ENCODE assay signal across 8 mouse cellular contexts in the genomic region with DNA sequence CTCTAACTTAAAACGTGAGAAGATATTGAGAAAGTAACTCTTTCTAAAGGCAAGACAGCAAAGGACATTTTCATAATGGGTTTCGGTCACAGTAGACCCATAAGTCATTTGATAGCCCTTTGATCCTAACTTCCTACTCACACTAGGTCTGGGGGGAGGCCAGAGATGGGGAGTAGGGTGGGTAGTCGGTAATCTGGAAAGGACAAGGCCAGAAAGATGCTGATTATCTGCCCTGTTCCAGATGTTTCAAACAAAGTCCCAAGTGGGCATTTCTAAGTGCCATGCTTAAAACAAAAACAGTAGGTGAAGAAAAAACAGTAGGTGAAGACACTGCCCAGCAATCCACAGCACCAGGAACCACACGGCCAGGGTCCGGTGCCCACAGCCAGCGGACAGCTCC. TPM values are rescaled to one million over a fixed set of nuclear protein-coding genes. Genes with fewer than 3 reads are reported as not detected.
DNase-seq lines count a peak whose midpoint lies in the region; ATAC-seq and TF ChIP-seq lines count a peak whose summit lies in the region.

No protein-coding gene starts in this region.

- H3K9ac ChIP-seq in kidney, embryonic 14.5 days (ENCODE audit: low read depth, low read length), result peak overlapping the region; percentile 61
- peak overlapping the region; percentile 90 for H3K9ac ChIP-seq in midbrain, embryonic 16.5 days (ENCODE audit: low read depth, low read length)

- DNase-seq in kidney, postnatal 10 days, result no peak
- DNase-seq in hindlimb bud, embryonic 11.5 days (ENCODE audit: extremely low spot score, low read depth, low spot score), result peak; percentile 30
- DNase-seq in gastrocnemius, postnatal 10 days, result no peak
- DNase-seq in cerebellum, adult 11 months, result no peak
- no peak for DNase-seq in Muller cell, postnatal 12 days (ENCODE audit: inconsistent ontology term)

- ATAC-seq in kidney, embryonic 14.5 days (ENCODE audit: low FRiP score, low TSS enrichment), result no peak; the same call in 1 of the 2 replicates
- ATAC-seq in midbrain, embryonic 16.5 days, result peak; percentile 40

- 1% methylated on average over 6 of the region's 6 CpGs for WGBS in kidney, embryonic 14.5 days
- 3% methylated on average over 6 of the region's 6 CpGs for WGBS in midbrain, embryonic 16.5 days

- no peaks in the 10 kb centered on the region for H3K4me1 ChIP-seq in kidney, embryonic 14.5 days (ENCODE audit: control insufficient read depth, insufficient read depth, low read length)
- peaks cover 2% of the 10 kb centered on the region; the same call in 1 of the 2 replicates for H3K4me1 ChIP-seq in cortical plate, adult 2 months (ENCODE audit: control insufficient read depth, insufficient read depth, low read length)
- H3K4me1 ChIP-seq in midbrain, embryonic 16.5 days (ENCODE audit: control insufficient read depth, insufficient read depth, low read length), result peaks cover 15% of the 10 kb centered on the region

- peak overlapping the region; percentile 74 for H3K4me2 ChIP-seq in kidney, embryonic 14.5 days (replicated peaks; ENCODE audit: low read depth, low read length)
- peak overlapping the region; percentile 63 for H3K4me2 ChIP-seq in midbrain, embryonic 16.5 days (ENCODE audit: low read length)

- TF ChIP-seq POLR2A in cortical plate, adult 2 months (IDR thresholded peaks at IDR 0.05; ENCODE audit: extremely low read depth, insufficient read depth, low read length), result no peak

- TF ChIP-seq CTCF in cortical plate, adult 2 months (IDR thresholded peaks at IDR 0.05; ENCODE audit: extremely low read depth, insufficient read depth, low read length), result no peak

- peak overlapping the region; percentile 60; the same call in 1 of the 2 replicates for H3K27ac ChIP-seq in kidney, embryonic 14.5 days (ENCODE audit: low read depth, low read length)
- peak overlapping the region; percentile 77 for H3K27ac ChIP-seq in cortical plate, adult 2 months (ENCODE audit: insufficient read depth, low read length)
- peak overlapping the region; percentile 93 for H3K27ac ChIP-seq in midbrain, embryonic 16.5 days (ENCODE audit: low read length)

- no peaks in the 10 kb centered on the region for H3K27me3 ChIP-seq in kidney, embryonic 14.5 days (ENCODE audit: control insufficient read depth, insufficient read depth, low read length)
- H3K27me3 ChIP-seq in midbrain, embryonic 16.5 days (ENCODE audit: control insufficient read depth, insufficient read depth, low read depth, low read length), result no peaks in the 10 kb centered on the region

- H3K9me3 ChIP-seq in kidney, embryonic 14.5 days (ENCODE audit: control insufficient read depth, low read length), result no peaks in the 10 kb centered on the region
- H3K9me3 ChIP-seq in midbrain, embryonic 16.5 days (replicated peaks; ENCODE audit: control insufficient read depth, low read length, poor library complexity, severe bottlenecking), result no peaks in the 10 kb centered on the region

- H3K36me3 ChIP-seq in kidney, embryonic 14.5 days (ENCODE audit: control insufficient read depth, insufficient read depth, low read length), result no peaks in the 10 kb centered on the region
- no peaks in the 10 kb centered on the region for H3K36me3 ChIP-seq in midbrain, embryonic 16.5 days (ENCODE audit: control insufficient read depth, insufficient read depth, low read length)

- H3K4me3 ChIP-seq in kidney, embryonic 14.5 days (ENCODE audit: low read length), result peak overlapping the region; percentile 60
- peak overlapping the region; percentile 66 for H3K4me3 ChIP-seq in cortical plate, adult 2 months (ENCODE audit: insufficient read depth, low read length)
- peak overlapping the region; percentile 58 for H3K4me3 ChIP-seq in midbrain, embryonic 16.5 days (ENCODE audit: low read depth, low read length)

RNA-seq across cellular contexts. Expression of a gene that starts 1.2 kb away (rescaled TPM):
- 52.1 and 59.0 TPM in 2 replicates for polyA plus RNA-seq in kidney, embryonic 14.5 days (2014; fragmentation: Nextera tagmentation; extraction: Ambion mirVana)
- polyA plus RNA-seq in cortical plate, adult 2 months (2012; rRNA removed), result 28.2 and 31.3 TPM in 2 replicates
- polyA plus RNA-seq in midbrain, embryonic 16.5 days (2015; fragmentation: Nextera tagmentation; extraction: Ambion mirVana), result 74.7 and 81.8 TPM in 2 replicates
- 100 to 1,000 TPM; 327 to 343 TPM for total RNA-seq in gastrocnemius, postnatal 10 days (2021)

RNA-seq across cellular contexts. Expression of a gene that starts 19.2 kb away (rescaled TPM):
- 61.4 and 64.7 TPM in 2 replicates for polyA plus RNA-seq in kidney, embryonic 14.5 days (2014; fragmentation: Nextera tagmentation; extraction: Ambion mirVana)
- polyA plus RNA-seq in cortical plate, adult 2 months (2012; rRNA removed), result 57.9 and 59.3 TPM in 2 replicates
- polyA plus RNA-seq in midbrain, embryonic 16.5 days (2015; fragmentation: Nextera tagmentation; extraction: Ambion mirVana), result 141 and 147 TPM in 2 replicates
- total RNA-seq in gastrocnemius, postnatal 10 days (2021), result 10 to 100 TPM; 35.9 to 45.9 TPM
